Mouse (Mus musculus) midbrain, embryonic 12.5 days (tissue): ENCODE data around the gene Pabpc1l. TPM values are rescaled to one million over a fixed set of nuclear protein-coding genes. Genes with fewer than 3 reads are reported as not detected.

Experiments used
- ATAC-seq: fragments of 200-750 bp; cut with Nextera tagmentation; 2 replicates; pipeline ENCODE4 v1.8.0; 2017; ENCODE audit warnings: low read depth, moderate TSS enrichment, moderate library complexity; ENCODE audit not compliant: low FRiP score
- H3K27ac ChIP-seq: fragments of 300-500 bp; sonication (generic); replicated peaks from 2 replicates; pipeline ENCODE4 v1.5.1; 2016; ENCODE audit warnings: mild to moderate bottlenecking
- H3K27me3 ChIP-seq: fragments of 300-500 bp; sonication (generic); 2 replicates; pipeline ENCODE4 v1.6.1; 2016; ENCODE audit warnings: mild to moderate bottlenecking
- H3K36me3 ChIP-seq: fragments of 300-500 bp; sonication (generic); 2 replicates; pipeline ENCODE4 v1.6.1; 2016
- H3K4me1 ChIP-seq: fragments of 300-500 bp; sonication (generic); 2 replicates; pipeline ENCODE4 v1.6.1; 2016
- H3K4me2 ChIP-seq: fragments of 300-500 bp; sonication (generic); replicated peaks from 2 replicates; pipeline ENCODE4 v1.6.1; 2016; ENCODE audit warnings: mild to moderate bottlenecking, moderate library complexity
- H3K4me3 ChIP-seq: fragments of 300-500 bp; sonication (generic); 2 replicates; pipeline ENCODE4 v1.5.1; 2016; ENCODE audit warnings: mild to moderate bottlenecking
- H3K9ac ChIP-seq: fragments of 300-500 bp; sonication (generic); replicated peaks from 2 replicates; pipeline ENCODE4 v1.6.1; 2016; ENCODE audit warnings: mild to moderate bottlenecking, moderate library complexity
- H3K9me3 ChIP-seq: fragments of 300-500 bp; sonication (generic); 2 replicates; pipeline ENCODE4 v1.6.1; 2016; ENCODE audit warnings: mild to moderate bottlenecking
- WGBS: fragments of 180-500 bp; shearing (Covaris S2); methylation state at CpG from one replicate; pipeline ENCODE4 v1.1.7; 2016; 5-methylcytosine and 5-hydroxymethylcytosine counted together
- polyA plus RNA-seq: library from polyadenylated mRNA; unstranded; fragments of >200 nt; fragmentation: Nextera tagmentation; extraction: Ambion mirVana; gene quantifications from 2 replicates; pipeline ENCODE4 v1.2.1, GENCODE M21; 2016

The Pabpc1l gene
- polyA plus RNA-seq = 0.64 and 1.2 TPM in 2 replicates

GRCm38 (mm10) chr2:164025150-164025549 lies at the start of gene Pabpc1l:
Gene Pabpc1l, plus strand, starts transcription at chr2:164025450.
- Histone ChIP-seq H3K4me1 (no peaks in the 10 kb centered on the region), H3K27me3 (no peaks in the 10 kb centered on the region), H3K36me3 (0 out of 2 replicates have a peak, but pooled peaks cover 2% of the 10 kb centered on the region), H3K9me3 (no peaks in the 10 kb centered on the region), H3K27ac (no peak within 1 kb of the TSS), H3K4me2 (no peak within 1 kb of the TSS), H3K9ac (no peak within 1 kb of the TSS), H3K4me3 (no peak within 1 kb of the TSS)
- WGBS = 86% methylated on average over 16 of the region's 16 CpGs
- no peak for ATAC-seq

- WGBS = 84% methylated on average over 6 of the region's 7 CpGs
- no peaks in the 10 kb centered on the region; the same call in 1 of the 2 replicates for H3K27me3 ChIP-seq
- H3K4me2 ChIP-seq = no peak overlapping the region
Measured at GRCm38 (mm10) chr2:163976448-163976847, 48.8 kb upstream of the Pabpc1l start.

GRCm38 (mm10) chr2:163987233-163987632 lies 38.0 kb upstream of the Pabpc1l start:
- Histone ChIP-seq H3K9me3 (no peaks in the 10 kb centered on the region), H3K4me2 (no peak overlapping the region), H3K27me3 (no peaks in the 10 kb centered on the region), H3K27ac (no peak overlapping the region), H3K4me3 (no peak overlapping the region), H3K9ac (no peak overlapping the region), H3K4me1 (no peaks in the 10 kb centered on the region), H3K36me3 (no peaks in the 10 kb centered on the region)
- ATAC-seq = no peak
- 89% methylated on average over 8 of the region's 8 CpGs for WGBS

More at GRCm38 (mm10) chr2:163976448-163976847, 48.8 kb upstream of the Pabpc1l start:
- Histone ChIP-seq H3K4me1 (no peaks in the 10 kb centered on the region), H3K9me3 (no peaks in the 10 kb centered on the region; the same call in 1 of the 2 replicates), H3K36me3 (no peaks in the 10 kb centered on the region), H3K27ac (no peak overlapping the region), H3K4me3 (no peak overlapping the region), H3K9ac (no peak overlapping the region)
- ATAC-seq = no peak

- no peaks in the 10 kb centered on the region for H3K9me3 ChIP-seq
- WGBS = 98% methylated on average over 2 of the region's 2 CpGs
- no peak for ATAC-seq
- H3K4me3 ChIP-seq = no peak overlapping the region
- no peak overlapping the region for H3K9ac ChIP-seq
- 0 out of 2 replicates have a peak, but pooled peaks cover 3% of the 10 kb centered on the region for H3K36me3 ChIP-seq
- peaks cover 23% of the 10 kb centered on the region for H3K4me1 ChIP-seq
- no peak overlapping the region for H3K27ac ChIP-seq
- no peak overlapping the region for H3K4me2 ChIP-seq
- H3K27me3 ChIP-seq = no peaks in the 10 kb centered on the region
Measured at GRCm38 (mm10) chr2:163992871-163993270, 32.4 kb upstream of the Pabpc1l start.

- Histone ChIP-seq H3K27me3 (no peaks in the 10 kb centered on the region), H3K27ac (peak within 1 kb of the TSS; percentile 95), H3K9me3 (no peaks in the 10 kb centered on the region), H3K36me3 (peaks cover 7% of the 10 kb centered on the region; the same call in 1 of the 2 replicates), H3K4me1 (peaks cover 23% of the 10 kb centered on the region), H3K4me2 (peak within 1 kb of the TSS; percentile 70), H3K4me3 (peak within 1 kb of the TSS; percentile 99), H3K9ac (peak within 1 kb of the TSS; percentile 97)
- 0% methylated on average over 11 of the region's 14 CpGs for WGBS
- no peak for ATAC-seq
Measured at GRCm38 (mm10) chr2:163994654-163994976, 30.6 kb upstream of the Pabpc1l start, which contains the start of gene Ywhab. Gene Ywhab, plus strand, starts transcription at chr2:163994960.

- no peaks in the 10 kb centered on the region for H3K27me3 ChIP-seq
- H3K4me2 ChIP-seq = peak overlapping the region; percentile 70
- peaks cover 23% of the 10 kb centered on the region for H3K4me1 ChIP-seq
- peak overlapping the region; percentile 99 for H3K4me3 ChIP-seq
- H3K27ac ChIP-seq = peak overlapping the region; percentile 95
- H3K9ac ChIP-seq = peak overlapping the region; percentile 97
- H3K9me3 ChIP-seq = no peaks in the 10 kb centered on the region
- under 1% methylated on average over 58 of the region's 79 CpGs for WGBS
- peak; percentile 100 for ATAC-seq
- peaks cover 7% of the 10 kb centered on the region; the same call in 1 of the 2 replicates for H3K36me3 ChIP-seq
Measured at GRCm38 (mm10) chr2:163994977-163995862, 30.0 kb upstream of the Pabpc1l start.

- Histone ChIP-seq H3K36me3 (peaks cover 7% of the 10 kb centered on the region; the same call in 1 of the 2 replicates), H3K4me1 (peaks cover 23% of the 10 kb centered on the region), H3K27me3 (no peaks in the 10 kb centered on the region), H3K9me3 (no peaks in the 10 kb centered on the region), H3K4me2 (peak overlapping the region; percentile 70), H3K4me3 (peak overlapping the region; percentile 99), H3K27ac (no peak overlapping the region), H3K9ac (peak overlapping the region; percentile 97)
- WGBS = 81% methylated on average over 6 of the region's 6 CpGs
- ATAC-seq = no peak
Measured at GRCm38 (mm10) chr2:163996275-163996674, 29.0 kb upstream of the Pabpc1l start.

GRCm38 (mm10) chr2:163996899-163997298 lies 28.4 kb upstream of the Pabpc1l start:
- H3K9ac ChIP-seq = no peak overlapping the region
- no peak overlapping the region for H3K27ac ChIP-seq
- no peaks in the 10 kb centered on the region for H3K27me3 ChIP-seq
- H3K9me3 ChIP-seq = no peaks in the 10 kb centered on the region
- H3K4me3 ChIP-seq = no peak overlapping the region
- ATAC-seq = no peak
- WGBS = 82% methylated on average over 5 of the region's 5 CpGs
- peaks cover 23% of the 10 kb centered on the region for H3K4me1 ChIP-seq
- H3K36me3 ChIP-seq = peaks cover 7% of the 10 kb centered on the region; the same call in 1 of the 2 replicates
- H3K4me2 ChIP-seq = peak overlapping the region; percentile 70

- no peak overlapping the region for H3K4me2 ChIP-seq
- peaks cover 23% of the 10 kb centered on the region for H3K4me1 ChIP-seq
- H3K36me3 ChIP-seq = peaks cover 7% of the 10 kb centered on the region; the same call in 1 of the 2 replicates
- H3K4me3 ChIP-seq = no peak overlapping the region
- no peak for ATAC-seq
- H3K9me3 ChIP-seq = no peaks in the 10 kb centered on the region
- H3K27ac ChIP-seq = no peak overlapping the region
- no peak overlapping the region for H3K9ac ChIP-seq
- H3K27me3 ChIP-seq = no peaks in the 10 kb centered on the region
- WGBS = 95% methylated on average over 6 of the region's 6 CpGs
Measured at GRCm38 (mm10) chr2:163998981-163999380, 26.3 kb upstream of the Pabpc1l start.

- Histone ChIP-seq H3K9me3 (no peaks in the 10 kb centered on the region), H3K36me3 (peaks cover 6% of the 10 kb centered on the region; the same call in 1 of the 2 replicates), H3K27ac (no peak overlapping the region), H3K27me3 (no peaks in the 10 kb centered on the region), H3K4me1 (peaks cover 12% of the 10 kb centered on the region), H3K9ac (no peak overlapping the region), H3K4me3 (no peak overlapping the region), H3K4me2 (no peak overlapping the region)
- WGBS = 95% methylated on average over 3 of the region's 3 CpGs
- no peak for ATAC-seq
Measured at GRCm38 (mm10) chr2:164002637-164003036, 22.6 kb upstream of the Pabpc1l start.

GRCm38 (mm10) chr2:164004503-164004902 lies 20.7 kb upstream of the Pabpc1l start:
- no peak overlapping the region for H3K27ac ChIP-seq
- H3K4me2 ChIP-seq = no peak overlapping the region
- no peaks in the 10 kb centered on the region for H3K27me3 ChIP-seq
- no peak overlapping the region for H3K4me3 ChIP-seq
- ATAC-seq = no peak
- no peaks in the 10 kb centered on the region for H3K9me3 ChIP-seq
- H3K4me1 ChIP-seq = peaks cover 14% of the 10 kb centered on the region
- H3K36me3 ChIP-seq = no peaks in the 10 kb centered on the region
- 86% methylated on average over 5 of the region's 5 CpGs for WGBS
- no peak overlapping the region for H3K9ac ChIP-seq

- H3K4me3 ChIP-seq = no peak overlapping the region
- ATAC-seq = no peak
- no peaks in the 10 kb centered on the region for H3K9me3 ChIP-seq
- H3K4me2 ChIP-seq = no peak overlapping the region
- no peak overlapping the region for H3K27ac ChIP-seq
- H3K4me1 ChIP-seq = peaks cover 14% of the 10 kb centered on the region
- WGBS = 76% methylated on average over 10 of the region's 10 CpGs
- H3K9ac ChIP-seq = no peak overlapping the region
- no peaks in the 10 kb centered on the region for H3K27me3 ChIP-seq
- peaks cover 5% of the 10 kb centered on the region for H3K36me3 ChIP-seq
Measured at GRCm38 (mm10) chr2:164006932-164007331, 18.3 kb upstream of the Pabpc1l start.
